Mouse (Mus musculus) embryonic facial prominence, embryonic 15.5 days (tissue): ENCODE measurements around the gene Glis2. TPM values are rescaled to one million over a fixed set of nuclear protein-coding genes. Genes with fewer than 3 reads are reported as not detected.

Experiments used
- ATAC-seq: fragments of 200-750 bp; cut with Nextera tagmentation; 2 replicates; pipeline ENCODE4 v1.8.0; 2017; ENCODE audit warnings: low read depth, moderate TSS enrichment; ENCODE audit not compliant: insufficient number of reproducible peaks, low FRiP score, low TSS enrichment
- H3K27ac ChIP-seq: fragments of 300-500 bp; sonication (generic); replicated peaks from 2 replicates; pipeline ENCODE4 v1.5.1; 2015; ENCODE audit warnings: mild to moderate bottlenecking, inconsistent platforms
- H3K27me3 ChIP-seq: fragments of 300-500 bp; sonication (generic); 2 replicates; pipeline ENCODE4 v1.6.1; 2015; ENCODE audit warnings: inconsistent platforms
- H3K36me3 ChIP-seq: fragments of 300-500 bp; sonication (generic); 2 replicates; pipeline ENCODE4 v1.6.1; 2015; ENCODE audit warnings: mild to moderate bottlenecking, inconsistent platforms
- H3K4me1 ChIP-seq: fragments of 300-500 bp; sonication (generic); 2 replicates; pipeline ENCODE4 v1.6.1; 2015; ENCODE audit warnings: inconsistent platforms
- H3K4me2 ChIP-seq: fragments of 300-500 bp; sonication (generic); replicated peaks from 2 replicates; pipeline ENCODE4 v1.6.1; 2015; ENCODE audit warnings: mild to moderate bottlenecking, inconsistent platforms
- H3K4me3 ChIP-seq: fragments of 300-500 bp; sonication (generic); replicated peaks from 2 replicates; pipeline ENCODE4 v1.5.1; 2015; ENCODE audit warnings: mild to moderate bottlenecking, inconsistent platforms
- H3K9ac ChIP-seq: fragments of 300-500 bp; sonication (generic); 2 replicates; pipeline ENCODE4 v1.6.1; 2015; ENCODE audit warnings: inconsistent platforms
- H3K9me3 ChIP-seq: fragments of 300-500 bp; sonication (generic); replicated peaks from 2 replicates; pipeline ENCODE4 v1.6.1; 2016; ENCODE audit warnings: inconsistent platforms
- WGBS: fragments of 180-500 bp; shearing (Covaris S2); methylation state at CpG from one replicate; pipeline ENCODE4 v1.1.7; 2015; 5-methylcytosine and 5-hydroxymethylcytosine counted together
- polyA plus RNA-seq: library from polyadenylated mRNA; unstranded; fragments of >200 nt; fragmentation: Nextera tagmentation; extraction: Ambion mirVana; gene quantifications from 2 replicates; pipeline ENCODE4 v1.2.1, GENCODE M21; 2015

Glis2 gene
- polyA plus RNA-seq, 1 experiment from 2014 or later, result 33.4 TPM

DNA sequence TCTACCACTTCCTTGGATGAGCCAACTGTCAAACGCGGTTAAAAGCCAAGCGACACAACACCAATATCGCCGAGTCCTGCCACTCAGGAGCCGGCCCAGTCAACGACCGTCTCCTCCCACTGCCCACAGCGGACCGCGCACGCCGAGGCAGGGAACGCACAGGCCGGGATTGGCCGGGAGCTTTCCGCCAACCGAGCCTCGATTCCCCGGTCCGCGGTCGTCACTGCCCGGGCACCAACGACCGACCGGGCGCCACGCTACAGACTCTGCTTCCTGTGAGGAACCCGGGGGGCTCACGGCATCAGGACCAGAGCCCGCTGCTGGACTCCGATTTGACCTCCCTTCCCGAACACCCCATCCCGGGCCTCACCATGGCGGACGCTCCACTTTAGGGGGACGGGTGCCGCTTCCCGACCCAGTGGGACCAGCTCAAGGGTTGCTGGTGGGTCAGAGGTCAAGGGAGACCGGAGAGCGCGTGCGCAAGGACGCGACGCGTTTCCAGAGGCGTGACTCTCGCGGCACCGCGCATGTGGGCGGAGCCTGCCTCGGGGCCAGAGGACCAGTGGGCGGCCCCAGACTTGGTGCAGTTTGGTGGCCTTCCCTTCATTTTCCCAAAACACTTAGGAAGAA is 30.1 kb downstream of the Glis2 start, which contains the start of gene Pam16:
Gene Pam16 (minus strand): TSS at position 508 of the 630 bp plus-strand sequence.
- peak; percentile 87 for ATAC-seq
- H3K27ac ChIP-seq, result peak within 1 kb of the TSS; percentile 87
- H3K4me2 ChIP-seq, result peak within 1 kb of the TSS; percentile 65
- H3K27me3 ChIP-seq, result no peaks in the 10 kb centered on the region
- peaks cover 21% of the 10 kb centered on the region for H3K4me1 ChIP-seq
- no peaks in the 10 kb centered on the region for H3K9me3 ChIP-seq
- no peaks in the 10 kb centered on the region; the same call in 1 of the 2 replicates for H3K36me3 ChIP-seq
- H3K4me3 ChIP-seq, result peak within 1 kb of the TSS; percentile 73
- H3K9ac ChIP-seq, result peak within 1 kb of the TSS; percentile 75
- under 1% methylated on average over 56 of the region's 56 CpGs for WGBS

DNA sequence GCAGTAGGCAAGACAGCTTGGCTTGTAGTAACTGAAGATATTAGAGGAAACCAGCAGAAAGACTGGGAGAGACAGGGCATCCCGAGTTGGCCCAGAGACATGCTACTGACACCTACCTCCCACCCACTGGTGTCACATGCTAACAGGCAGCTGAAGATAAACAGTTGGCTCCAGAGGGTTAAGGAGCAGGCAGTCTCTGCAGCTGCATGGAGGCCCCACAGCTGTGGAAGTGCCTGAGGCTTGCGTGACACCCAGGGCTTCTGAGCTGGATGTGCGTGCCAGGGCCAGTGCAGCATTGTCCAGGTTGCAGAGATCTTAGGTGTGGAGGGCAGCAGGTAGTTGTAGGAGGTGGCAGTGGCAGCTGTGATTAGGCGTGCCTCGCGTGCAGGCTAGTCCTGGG is 32.6 kb downstream of the Glis2 start:
- H3K36me3 ChIP-seq, result peaks cover 4% of the 10 kb centered on the region
- H3K27me3 ChIP-seq, result no peaks in the 10 kb centered on the region
- H3K9ac ChIP-seq, result no peak overlapping the region
- peaks cover 21% of the 10 kb centered on the region for H3K4me1 ChIP-seq
- H3K9me3 ChIP-seq, result no peaks in the 10 kb centered on the region
- WGBS, result 76% methylated on average over 6 of the region's 6 CpGs
- no peak overlapping the region for H3K4me3 ChIP-seq
- ATAC-seq, result no peak
- no peak overlapping the region for H3K4me2 ChIP-seq
- no peak overlapping the region for H3K27ac ChIP-seq

DNA sequence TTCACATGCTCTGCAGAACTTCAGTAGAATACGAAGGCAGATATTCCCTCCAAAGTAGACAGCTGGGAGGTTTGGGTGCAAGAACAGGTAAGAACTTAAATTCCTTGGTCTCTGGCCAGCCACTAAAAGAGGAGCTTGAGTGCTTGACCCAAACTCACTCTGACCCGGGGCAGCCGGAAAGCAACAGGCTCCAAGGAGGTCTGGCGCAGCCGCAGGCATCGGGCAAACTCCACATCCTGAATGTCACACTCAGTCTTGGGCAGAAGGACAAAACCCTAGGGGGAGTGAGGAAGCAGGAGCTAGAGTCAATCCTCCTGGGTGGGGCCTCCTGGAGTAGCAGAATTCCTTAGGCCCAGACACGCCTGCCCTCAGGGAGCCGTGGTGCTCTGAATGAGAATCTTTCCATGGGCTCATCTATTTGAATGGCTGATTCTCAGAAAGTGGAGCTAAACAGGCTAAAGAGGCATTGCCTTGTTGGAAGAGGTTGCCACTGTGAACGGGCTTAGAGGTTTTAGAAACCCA is 34.4 kb downstream of the Glis2 start:
- Histone ChIP-seq H3K4me2 (no peak overlapping the region), H3K27ac (no peak overlapping the region), H3K4me3 (no peak overlapping the region), H3K27me3 (no peaks in the 10 kb centered on the region), H3K9ac (no peak overlapping the region), H3K9me3 (no peaks in the 10 kb centered on the region), H3K36me3 (peaks cover 4% of the 10 kb centered on the region), H3K4me1 (peaks cover 8% of the 10 kb centered on the region)
- 84% methylated on average over 9 of the region's 9 CpGs for WGBS
- ATAC-seq, result no peak

DNA sequence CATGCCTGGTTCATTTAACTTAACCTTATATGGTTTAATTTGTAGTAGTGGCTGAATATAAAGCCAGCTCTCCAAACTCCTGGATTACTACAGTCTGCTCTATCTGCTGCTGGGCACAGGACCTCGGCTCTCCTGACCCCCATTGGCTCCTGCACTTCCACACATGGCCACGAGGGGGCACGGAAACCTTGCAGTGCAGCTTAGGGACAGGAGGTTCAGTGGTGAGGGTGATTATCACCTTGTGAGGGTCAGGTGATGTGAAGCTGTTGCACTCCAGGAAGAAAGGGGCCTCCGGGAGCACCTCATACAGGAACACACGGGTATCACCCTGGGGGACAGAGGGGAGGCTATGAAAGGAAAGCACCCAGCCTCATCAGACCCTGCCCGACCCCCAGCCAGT is 35.4 kb downstream of the Glis2 start:
- Histone ChIP-seq H3K27me3 (no peaks in the 10 kb centered on the region), H3K9me3 (no peaks in the 10 kb centered on the region), H3K4me2 (no peak overlapping the region), H3K9ac (no peak overlapping the region), H3K4me3 (no peak overlapping the region), H3K4me1 (peaks cover 4% of the 10 kb centered on the region; the same call in 1 of the 2 replicates), H3K27ac (no peak overlapping the region), H3K36me3 (peaks cover 4% of the 10 kb centered on the region)
- WGBS, result 22% methylated on average over 6 of the region's 6 CpGs
- no peak for ATAC-seq

DNA sequence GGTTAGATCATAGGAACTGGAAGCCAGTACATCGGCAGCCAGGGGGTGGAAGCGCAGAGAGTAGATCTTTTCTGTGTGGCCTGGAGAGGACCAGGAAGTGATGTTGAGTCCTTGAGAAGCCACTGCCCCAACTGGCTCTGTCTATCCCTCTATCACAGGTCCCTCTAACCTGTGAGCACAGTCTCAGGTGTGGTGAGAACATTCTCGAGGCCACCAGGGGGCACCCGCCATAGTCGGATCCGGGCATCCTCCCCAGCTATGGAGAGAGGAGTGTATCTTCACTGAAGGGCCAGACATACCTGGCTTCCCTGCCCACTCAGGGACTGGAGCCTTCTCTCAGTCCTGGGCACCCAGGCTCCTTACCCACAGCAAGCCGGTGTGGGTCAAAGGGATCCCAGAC is 37.5 kb downstream of the Glis2 start:
- Histone ChIP-seq H3K4me1 (no peaks in the 10 kb centered on the region), H3K27ac (no peak overlapping the region), H3K4me2 (no peak overlapping the region), H3K4me3 (no peak overlapping the region), H3K9ac (no peak overlapping the region), H3K36me3 (peaks cover 4% of the 10 kb centered on the region), H3K27me3 (no peaks in the 10 kb centered on the region), H3K9me3 (no peaks in the 10 kb centered on the region)
- ATAC-seq, result no peak
- WGBS, result 36% methylated on average over 7 of the region's 7 CpGs

DNA sequence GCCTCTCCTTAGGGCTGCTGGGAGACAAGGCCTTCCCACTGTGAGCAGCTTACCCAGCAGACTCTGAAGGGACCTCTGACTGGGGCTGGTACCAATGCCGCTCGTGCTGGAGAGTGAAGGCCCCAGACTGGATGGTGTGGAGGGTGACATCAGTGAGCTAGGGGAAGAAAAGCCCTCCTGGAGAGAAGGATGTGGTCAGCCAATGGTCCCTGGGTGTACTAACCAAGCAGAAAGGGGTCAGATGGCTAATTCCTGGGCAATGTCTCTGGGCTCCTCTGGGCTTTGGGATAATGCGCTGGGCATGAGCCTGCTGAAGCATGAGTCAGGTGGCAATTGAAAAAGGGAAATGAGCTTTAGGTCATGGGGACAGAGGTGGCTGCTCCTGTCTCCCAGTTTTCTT is 39.1 kb downstream of the Glis2 start:
- Histone ChIP-seq H3K27me3 (no peaks in the 10 kb centered on the region), H3K9me3 (no peaks in the 10 kb centered on the region), H3K4me1 (no peaks in the 10 kb centered on the region), H3K27ac (no peak overlapping the region), H3K4me3 (no peak overlapping the region), H3K36me3 (peaks cover 4% of the 10 kb centered on the region; the same call in 1 of the 2 replicates), H3K9ac (no peak overlapping the region), H3K4me2 (no peak overlapping the region)
- 87% methylated on average over 3 of the region's 3 CpGs for WGBS
- ATAC-seq, result no peak

DNA sequence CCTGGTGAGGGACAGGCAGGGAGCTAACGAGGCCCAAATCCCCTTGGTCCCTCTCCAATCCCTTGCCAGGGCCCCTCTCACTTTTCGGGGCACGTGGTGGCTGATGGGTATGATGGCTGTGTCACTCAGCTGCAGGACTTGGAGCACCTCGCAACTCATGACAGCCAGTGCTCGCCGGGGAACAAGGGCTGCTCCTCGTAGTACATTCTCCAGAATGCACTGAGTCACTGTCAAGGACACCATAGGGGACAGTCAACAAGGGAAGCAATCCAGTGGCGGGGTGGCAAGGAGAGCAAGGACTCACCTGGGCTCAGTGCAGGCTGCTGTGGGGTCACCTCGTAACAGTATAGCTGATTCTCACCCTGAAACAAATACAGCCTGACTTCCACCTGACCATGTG is 40.2 kb downstream of the Glis2 start:
- Histone ChIP-seq H3K9ac (no peak overlapping the region), H3K4me1 (0 out of 2 replicates have a peak, but pooled peaks cover 5% of the 10 kb centered on the region), H3K4me3 (no peak overlapping the region), H3K27me3 (no peaks in the 10 kb centered on the region), H3K27ac (no peak overlapping the region), H3K36me3 (peaks cover 4% of the 10 kb centered on the region; the same call in 1 of the 2 replicates), H3K9me3 (no peaks in the 10 kb centered on the region), H3K4me2 (no peak overlapping the region)
- no peak for ATAC-seq
- WGBS, result 85% methylated on average over 9 of the region's 9 CpGs

DNA sequence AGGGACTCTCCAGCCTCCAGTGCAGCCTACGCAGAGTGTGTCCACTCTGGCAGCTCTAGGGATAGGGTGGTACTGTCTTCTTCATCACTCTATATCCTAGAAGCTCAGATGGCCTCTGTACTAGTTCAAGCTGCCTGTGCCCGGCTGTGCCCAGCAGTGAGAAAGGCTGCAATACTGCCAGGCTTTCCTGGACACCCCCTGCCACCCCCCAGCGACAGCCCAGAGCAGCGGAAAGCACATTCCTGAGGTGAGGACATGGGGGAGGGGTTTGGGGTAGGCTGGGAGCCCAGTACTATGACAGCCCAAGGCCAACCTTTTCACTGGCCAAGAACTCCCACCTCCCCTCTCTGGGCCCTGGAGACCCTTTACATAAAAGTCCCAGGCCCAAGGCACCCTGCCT is 41.2 kb downstream of the Glis2 start:
- H3K9me3 ChIP-seq, result no peaks in the 10 kb centered on the region
- H3K4me2 ChIP-seq, result no peak overlapping the region
- H3K4me3 ChIP-seq, result no peak overlapping the region
- no peak overlapping the region for H3K27ac ChIP-seq
- WGBS, result 63% methylated on average over 4 of the region's 4 CpGs
- peaks cover 4% of the 10 kb centered on the region; the same call in 1 of the 2 replicates for H3K36me3 ChIP-seq
- peaks cover 10% of the 10 kb centered on the region for H3K4me1 ChIP-seq
- no peaks in the 10 kb centered on the region for H3K27me3 ChIP-seq
- no peak for ATAC-seq
- no peak overlapping the region for H3K9ac ChIP-seq

DNA sequence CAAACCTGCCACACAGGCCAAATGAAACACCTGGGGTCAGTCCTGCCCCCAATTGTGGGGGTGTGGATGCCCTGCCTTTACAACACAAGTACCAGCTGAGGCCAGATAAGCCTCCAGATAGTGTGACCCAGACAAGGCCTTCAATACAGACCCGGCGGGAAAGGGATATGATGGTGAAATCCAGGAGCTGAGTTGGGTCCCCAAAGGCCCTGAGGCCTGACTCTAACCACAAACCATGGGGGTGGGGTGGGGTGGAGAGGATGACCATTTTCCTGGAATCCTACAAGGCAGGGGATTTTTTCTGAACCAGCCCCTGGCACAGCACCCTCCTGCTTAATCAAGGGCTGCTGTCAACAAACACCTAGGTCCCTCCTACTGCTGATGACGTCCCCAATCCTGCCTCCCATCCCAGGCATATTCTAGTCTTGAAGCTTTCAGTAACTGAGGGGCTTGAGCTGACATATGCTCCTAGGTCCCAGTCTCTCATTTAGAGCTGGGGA is 44.4 kb downstream of the Glis2 start:
- Histone ChIP-seq H3K9me3 (no peaks in the 10 kb centered on the region), H3K4me3 (no peak overlapping the region), H3K9ac (no peak overlapping the region), H3K36me3 (no peaks in the 10 kb centered on the region), H3K4me2 (no peak overlapping the region), H3K4me1 (peaks cover 41% of the 10 kb centered on the region), H3K27me3 (no peaks in the 10 kb centered on the region), H3K27ac (no peak overlapping the region)
- ATAC-seq, result no peak
- WGBS, result 81% methylated on average over 3 of the region's 3 CpGs

DNA sequence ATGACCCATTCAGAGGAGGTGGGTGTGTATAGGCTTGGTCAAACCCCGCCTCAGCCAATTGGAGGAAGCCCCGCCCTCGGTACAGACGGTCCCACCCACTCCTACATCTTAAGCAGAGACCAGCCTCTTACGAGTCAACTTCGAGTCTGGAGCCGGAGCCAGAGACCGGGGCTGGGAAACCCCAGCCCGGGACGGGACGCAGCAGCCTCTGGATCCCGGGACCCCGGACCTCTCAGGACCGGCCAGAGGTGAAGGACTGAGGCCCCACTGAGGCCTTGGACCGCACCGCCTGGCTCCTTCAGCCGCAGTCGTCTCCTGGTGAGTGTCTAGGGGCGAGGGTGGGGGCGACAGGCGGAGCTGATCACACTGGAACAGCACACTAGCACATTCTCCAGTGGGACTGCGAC is 45.3 kb downstream of the Glis2 start, which contains the start of the genes Vasn and Dnaja3:
Gene Vasn (plus strand): TSS at position 111 of the 407 bp plus-strand sequence.
Gene Dnaja3 (plus strand): TSS at position 159 of the 407 bp plus-strand sequence.
- Histone ChIP-seq H3K27me3 (no peaks in the 10 kb centered on the region), H3K4me2 (peak within 1 kb of the TSS; percentile 75), H3K27ac (peak within 1 kb of the TSS; percentile 90), H3K9ac (peak within 1 kb of the TSS; percentile 70), H3K9me3 (no peaks in the 10 kb centered on the region), H3K4me3 (peak within 1 kb of the TSS; percentile 79), H3K4me1 (peaks cover 50% of the 10 kb centered on the region), H3K36me3 (0 out of 2 replicates have a peak, but pooled peaks cover 4% of the 10 kb centered on the region)
- peak; percentile 91 for ATAC-seq
- WGBS, result 1% methylated on average over 22 of the region's 22 CpGs

DNA sequence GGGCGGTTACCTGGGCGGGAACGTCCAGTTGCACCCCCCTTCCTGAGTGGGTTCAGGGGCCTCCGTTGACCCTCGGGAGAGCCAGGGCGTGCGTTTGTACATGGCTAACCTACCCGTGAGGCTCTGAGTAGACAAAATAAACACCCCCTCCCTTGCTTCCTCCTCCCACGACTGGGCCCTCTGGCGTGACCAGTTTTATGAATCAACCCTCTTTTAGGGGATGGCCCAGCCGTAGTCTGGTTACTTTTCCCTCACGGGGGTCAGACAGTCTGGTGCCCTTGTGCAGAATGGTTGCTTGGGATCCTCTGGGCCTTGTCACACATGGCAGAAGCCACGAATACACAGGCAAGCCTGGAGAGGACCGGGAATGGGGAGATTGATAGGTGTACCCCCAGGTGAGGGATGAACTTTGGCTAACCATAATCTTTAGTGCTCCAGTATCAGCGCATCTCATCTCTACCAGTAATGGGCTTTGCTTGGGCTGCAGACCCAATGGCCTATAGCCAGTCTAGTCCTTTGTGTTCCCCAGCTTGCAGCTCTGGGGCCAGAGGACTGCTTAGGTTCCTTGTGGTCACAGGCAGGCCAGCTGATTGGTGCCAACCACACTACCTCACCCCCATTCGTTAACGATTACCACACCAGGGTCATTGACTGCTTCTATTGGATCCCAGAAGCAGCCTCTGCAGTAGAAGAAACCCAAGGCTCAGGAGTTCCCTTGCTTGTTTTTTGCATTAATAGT is 45.9 kb downstream of the Glis2 start:
- Histone ChIP-seq H3K27me3 (no peaks in the 10 kb centered on the region), H3K9ac (peak overlapping the region; percentile 70), H3K4me3 (peak overlapping the region; percentile 79), H3K27ac (peak overlapping the region; percentile 90), H3K9me3 (no peaks in the 10 kb centered on the region), H3K4me2 (peak overlapping the region; percentile 75), H3K4me1 (peaks cover 52% of the 10 kb centered on the region), H3K36me3 (0 out of 2 replicates have a peak, but pooled peaks cover 4% of the 10 kb centered on the region)
- 4% methylated on average over 17 of the region's 17 CpGs for WGBS
- no peak; the same call in 1 of the 2 replicates for ATAC-seq
